Mouse (Mus musculus) layer of hippocampus, adult 9-11 months (tissue): ENCODE results near the gene Tmem81.
A peak's percentile ranks its signal among the peaks of the same experiment; 100 is the strongest.
"Not testable (repeated sequence)": the region's sequence is repeated elsewhere in the genome, so short reads cannot be mapped to it uniquely, and the experiment has no call there.

Source experiments
- DNase-seq: peaks from one replicate; pipeline ENCODE4 v3.0.0; 2022

Tmem81 gene

DNA sequence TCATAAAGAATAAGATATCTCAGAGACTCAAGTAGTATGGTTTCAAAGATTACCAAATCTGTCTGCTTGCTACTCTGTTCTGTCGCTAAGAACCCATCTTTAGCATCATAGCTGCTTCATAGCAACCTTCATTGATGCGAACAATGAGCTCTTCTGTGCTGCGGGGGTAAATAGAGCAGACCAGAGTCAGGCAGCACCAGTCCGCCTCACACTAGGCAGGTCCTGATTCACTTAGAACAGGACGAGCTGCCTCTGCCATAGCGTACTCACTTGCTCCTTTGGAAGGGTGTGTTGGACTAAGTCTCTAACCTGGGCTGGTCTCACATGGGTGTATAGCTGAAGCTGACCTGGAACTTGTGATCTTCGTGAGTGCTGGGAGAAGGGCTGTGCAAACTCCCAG lies at the start of gene Tmem81:
Gene Tmem81 (plus strand): TSS at position 173 of the 400 bp plus-strand sequence.
- peak; percentile 60 for DNase-seq

DNA sequence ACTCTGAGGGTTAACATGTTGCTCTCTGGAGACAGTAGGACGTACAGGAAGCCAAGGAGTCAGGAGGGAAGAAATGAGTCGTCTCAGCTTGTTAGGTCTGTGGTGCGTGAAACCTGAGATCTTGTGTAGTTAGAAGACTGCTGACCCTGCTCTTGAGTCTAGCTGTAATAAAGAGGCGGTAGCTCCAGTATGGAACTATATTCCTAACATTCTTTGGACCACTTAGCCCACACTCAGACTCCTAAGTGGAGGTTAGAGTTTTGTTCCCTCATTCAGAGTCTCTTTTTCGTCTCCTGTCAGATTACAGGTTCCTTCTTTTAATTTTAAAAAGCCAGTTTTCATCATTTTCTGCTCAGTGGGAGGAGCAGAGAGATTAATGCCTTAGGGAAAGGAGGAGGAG lies 41.4 kb upstream of the Tmem81 start:
- no peak for DNase-seq

DNA sequence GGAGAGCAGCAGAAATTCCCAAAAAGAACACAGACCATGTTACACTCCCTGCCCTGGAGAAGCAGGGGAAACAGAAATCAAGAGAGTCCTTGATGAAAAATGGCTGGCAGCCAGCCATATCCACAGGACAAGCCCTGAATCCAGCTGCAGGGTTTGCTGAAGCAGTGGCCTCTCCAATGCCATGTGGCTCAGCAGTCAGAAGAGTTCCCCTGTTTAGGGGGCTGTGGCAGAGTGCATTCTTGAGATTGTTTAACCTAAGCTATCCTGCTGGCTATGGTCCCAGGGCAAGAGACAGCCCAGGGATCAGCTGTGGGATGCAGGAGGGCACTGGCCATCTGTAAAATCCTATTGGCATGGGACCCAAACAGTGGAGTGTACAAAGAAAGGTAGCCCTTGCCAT lies 37.1 kb upstream of the Tmem81 start:
- no peak for DNase-seq

DNA sequence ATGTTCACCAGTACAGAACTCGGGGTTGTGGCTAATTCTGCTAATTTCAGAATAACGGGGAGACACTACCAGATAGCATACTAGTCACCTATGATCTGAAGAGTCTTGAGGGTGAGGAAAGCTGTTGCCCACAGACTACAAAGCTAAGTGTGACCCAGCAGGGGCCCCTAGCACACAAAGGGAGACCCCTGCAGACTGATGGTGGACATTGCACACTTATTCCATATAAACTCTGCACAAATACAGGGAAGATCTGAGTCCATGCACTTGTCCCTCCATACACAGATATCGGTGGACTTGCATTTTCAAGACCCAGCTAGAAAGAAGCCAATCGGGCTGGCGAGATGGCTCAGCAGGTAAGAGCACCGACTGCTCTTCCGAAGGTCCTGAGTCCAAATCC lies 36.5 kb upstream of the Tmem81 start:
- DNase-seq: no peak

DNA sequence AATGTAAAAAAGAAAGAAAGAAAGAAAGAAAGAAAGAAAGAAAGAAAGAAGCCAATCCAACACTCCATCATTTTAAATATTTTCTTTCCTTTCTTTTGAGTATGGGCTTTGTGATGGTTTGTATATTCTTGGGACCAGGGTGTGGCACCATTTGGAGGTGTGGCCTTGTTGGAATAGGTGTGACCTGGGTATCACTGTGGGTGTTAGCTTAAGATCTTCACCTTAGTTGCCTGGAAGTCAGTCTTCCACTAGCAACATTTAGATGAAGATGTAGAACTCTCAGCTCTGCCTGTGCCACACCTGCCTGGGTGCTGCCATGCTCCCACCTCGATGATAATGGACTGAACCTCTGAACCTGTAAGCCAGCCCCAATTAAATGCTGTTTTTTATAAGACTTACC lies 36.0 kb upstream of the Tmem81 start:
- DNase-seq: not testable (repeated sequence)

DNA sequence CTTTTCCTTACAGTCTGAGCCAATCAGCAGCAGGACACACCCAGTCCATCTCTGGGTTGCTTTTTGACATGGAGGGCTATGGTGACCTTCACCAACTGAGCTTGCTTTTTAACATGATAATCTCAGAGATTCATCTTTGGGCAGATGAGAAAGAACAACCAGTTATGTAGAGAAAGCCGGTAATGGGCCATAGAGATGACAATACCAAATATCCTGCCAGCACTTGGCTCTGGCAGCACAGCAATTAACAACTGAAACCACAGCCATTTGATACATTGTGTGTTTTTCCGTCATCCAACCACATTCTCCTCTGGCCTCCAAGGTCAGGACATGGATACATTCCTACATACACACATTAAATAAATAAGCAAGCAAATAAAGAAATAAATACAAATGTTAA lies 35.0 kb upstream of the Tmem81 start:
- DNase-seq: no peak

DNA sequence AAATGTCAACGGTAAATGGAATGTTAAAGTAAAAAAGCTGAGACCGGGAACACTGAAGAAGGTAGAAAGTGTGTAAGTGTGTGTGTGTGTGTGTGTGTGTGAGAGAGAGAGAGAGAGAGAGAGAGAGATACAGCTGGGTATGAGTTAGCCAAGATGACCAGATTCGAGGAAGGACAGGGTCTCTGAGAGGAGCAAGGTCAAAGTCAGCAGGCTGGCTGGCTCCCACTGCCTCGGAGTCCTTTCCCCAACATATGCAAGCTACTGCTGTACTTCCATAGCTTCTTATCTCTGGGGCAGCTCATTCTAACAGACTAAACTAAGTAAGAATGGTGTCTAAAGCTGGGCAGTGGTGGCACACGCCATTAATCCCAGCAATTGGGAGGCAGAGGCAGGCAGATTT lies 34.5 kb upstream of the Tmem81 start:
- no peak for DNase-seq

DNA sequence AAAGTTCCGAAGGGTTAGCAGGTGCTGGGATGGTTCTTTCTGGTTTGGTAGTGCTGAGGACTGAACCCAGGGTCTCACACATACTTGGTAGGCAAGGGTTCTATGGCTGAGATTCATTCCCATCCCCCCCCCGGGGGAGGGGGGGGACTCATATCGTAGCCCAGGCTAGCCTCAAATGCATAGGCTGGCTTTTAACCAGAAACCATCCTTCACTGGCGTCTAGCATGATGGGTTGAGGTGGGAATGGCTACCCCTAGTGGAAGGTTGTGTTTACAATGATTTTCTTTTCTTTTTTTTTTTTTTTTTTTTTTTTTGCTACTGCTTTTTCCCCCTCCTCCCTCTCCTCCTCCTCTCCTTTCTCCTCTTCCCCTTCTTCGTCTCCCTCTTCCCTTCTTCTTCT lies 33.5 kb upstream of the Tmem81 start:
- no peak for DNase-seq

DNA sequence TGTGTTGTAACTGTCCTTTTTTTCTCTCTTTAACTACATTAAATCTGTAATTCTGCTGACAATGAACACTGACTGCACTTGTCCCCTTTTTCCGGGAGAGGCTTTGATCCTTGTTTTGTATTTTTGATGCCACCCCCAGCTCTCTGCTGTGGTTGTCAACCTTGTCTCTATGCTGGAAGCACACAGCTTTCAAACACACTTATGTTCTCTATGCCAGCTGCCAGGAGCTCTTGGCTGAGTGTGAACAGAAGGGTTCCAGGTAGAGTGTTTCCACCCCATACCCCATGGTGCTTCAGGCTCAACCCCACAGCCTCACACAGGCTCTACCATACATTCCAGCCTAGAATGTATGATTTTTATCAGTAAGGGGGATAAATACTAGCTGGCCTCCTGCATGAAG lies 31.5 kb upstream of the Tmem81 start:
- DNase-seq: peak; percentile 57

DNA sequence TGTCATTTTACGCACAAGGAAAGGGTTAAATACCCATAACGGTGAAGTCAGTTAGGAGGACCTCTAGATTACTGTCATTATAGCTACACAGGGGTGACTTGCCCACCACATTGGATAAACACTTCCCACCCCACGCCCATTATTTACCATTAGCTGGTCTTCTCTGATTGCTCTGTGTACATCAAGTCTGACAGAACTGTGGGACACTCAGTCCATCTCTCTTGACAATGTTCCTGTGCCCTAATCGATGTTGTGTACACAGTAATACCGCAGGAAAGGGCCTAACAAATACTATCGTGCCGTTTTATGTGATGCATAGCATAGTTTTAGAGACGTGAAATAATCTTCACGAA lies 29.5 kb upstream of the Tmem81 start:
- DNase-seq: no peak

DNA sequence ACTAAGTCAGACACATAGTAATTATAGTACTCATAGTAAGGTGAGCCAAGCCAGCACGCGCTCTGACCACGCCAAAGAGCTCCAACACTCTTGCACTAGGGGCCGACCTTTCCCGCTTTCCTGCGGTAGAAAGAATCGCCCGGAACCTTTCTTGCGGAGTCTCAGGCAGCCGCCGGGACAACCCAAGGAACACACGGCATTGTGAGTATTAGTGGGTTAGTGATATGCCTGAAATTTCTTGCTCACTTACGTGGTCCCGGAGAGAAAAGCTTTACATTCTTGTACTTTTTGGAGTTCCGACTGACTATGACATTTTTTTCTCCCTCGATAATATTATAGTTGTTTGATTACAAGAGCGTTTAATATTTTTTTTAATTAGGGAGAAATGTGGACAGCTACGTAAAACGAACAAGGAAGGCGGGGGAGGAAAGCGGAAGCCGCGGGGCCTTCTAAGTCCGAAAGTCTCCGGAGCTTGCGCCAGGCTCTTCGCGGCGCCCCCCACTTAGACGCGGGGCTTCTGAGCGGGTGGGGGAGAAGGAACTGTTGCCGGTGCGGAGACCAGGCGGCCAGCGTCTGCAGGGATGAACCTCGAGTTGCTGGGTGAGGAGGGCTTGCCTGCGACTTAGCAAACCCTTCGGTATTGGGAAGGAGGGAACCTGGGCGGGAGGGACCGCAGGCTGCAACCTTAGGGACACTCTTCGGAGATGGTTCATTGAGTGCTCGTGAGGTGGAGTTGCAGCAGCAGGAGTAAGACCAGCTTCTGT lies 28.9 kb upstream of the Tmem81 start, which contains the start of gene Rbbp5:
Gene Rbbp5 (plus strand): TSS at position 438 of the 764 bp plus-strand sequence.
- DNase-seq: peak; percentile 81

DNA sequence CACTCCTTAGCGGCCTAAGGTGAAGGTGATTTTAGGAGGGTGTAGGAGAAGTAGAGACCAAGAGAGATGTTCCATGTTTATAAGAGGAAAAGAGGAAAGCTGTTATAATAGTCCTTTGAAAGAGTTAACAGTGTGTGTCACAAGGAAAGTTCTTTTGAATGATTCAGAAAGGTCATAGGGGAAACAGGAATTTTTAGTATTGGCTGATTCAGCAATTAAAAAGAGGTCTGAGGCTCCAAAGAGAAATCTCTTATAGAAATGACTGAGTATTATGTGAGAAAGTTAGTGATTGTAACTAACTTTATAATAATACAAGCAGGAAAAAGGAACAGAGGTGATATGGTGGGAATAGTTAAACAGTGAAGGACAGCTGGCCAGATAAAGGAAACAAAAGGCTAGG lies 26.6 kb upstream of the Tmem81 start:
- DNase-seq: no peak

DNA sequence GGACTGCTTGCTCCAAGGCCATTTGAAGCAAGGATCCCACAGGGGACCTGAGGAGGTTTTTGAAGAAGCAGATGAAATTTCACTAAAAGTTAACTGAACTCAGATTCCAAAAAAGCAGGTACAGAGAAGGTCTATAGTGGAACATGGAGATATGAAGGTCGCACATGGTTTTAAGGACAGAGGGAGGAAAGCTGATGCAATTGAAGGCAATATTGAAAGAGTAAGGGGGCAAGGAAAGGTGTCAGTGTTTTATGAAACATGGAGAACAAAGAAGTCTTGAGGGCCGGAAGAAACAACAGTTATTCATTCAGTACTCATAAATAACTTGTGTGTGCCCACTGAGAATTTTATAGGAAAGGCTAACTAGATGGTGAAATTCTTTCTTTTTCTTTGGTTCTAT lies 24.4 kb upstream of the Tmem81 start:
- no peak for DNase-seq

DNA sequence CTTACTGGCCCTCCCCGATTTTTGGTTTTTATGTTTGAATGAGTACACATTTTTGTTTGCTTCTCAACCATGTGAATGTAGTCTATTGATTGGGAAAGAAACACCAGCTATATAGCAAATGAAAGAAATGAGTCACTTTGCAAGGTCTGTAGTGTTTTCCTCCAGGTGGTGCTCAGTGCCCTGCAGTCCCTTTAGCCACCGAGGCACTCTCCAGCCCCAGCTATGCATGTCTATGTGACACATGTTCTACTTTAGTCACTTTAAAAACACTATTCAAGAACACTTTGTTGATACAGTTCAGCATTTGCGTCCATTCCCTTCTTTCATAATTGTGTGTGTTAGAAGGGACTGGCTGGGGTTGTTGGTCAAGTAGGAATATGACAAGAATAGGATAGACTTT lies 22.8 kb upstream of the Tmem81 start:
- DNase-seq: no peak

DNA sequence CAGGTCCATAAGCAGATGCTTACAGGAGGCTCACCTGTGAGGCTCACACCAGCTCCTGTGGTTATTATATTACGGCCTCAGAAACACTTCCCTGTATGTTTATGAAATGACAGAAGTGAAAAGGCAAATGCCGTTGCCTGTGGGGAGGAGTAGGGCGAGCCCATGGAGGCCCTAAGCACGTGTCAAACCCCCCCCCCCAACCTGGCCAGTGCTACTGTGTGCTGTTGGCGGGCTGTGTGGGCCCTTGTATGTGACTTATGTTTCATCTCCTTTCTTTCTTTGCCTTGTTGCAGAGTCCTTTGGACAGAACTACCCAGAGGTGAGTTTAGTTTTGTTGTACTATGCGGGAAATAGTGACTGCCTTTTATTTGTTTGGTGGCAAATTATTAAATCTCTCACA lies 22.3 kb upstream of the Tmem81 start:
- no peak for DNase-seq

DNA sequence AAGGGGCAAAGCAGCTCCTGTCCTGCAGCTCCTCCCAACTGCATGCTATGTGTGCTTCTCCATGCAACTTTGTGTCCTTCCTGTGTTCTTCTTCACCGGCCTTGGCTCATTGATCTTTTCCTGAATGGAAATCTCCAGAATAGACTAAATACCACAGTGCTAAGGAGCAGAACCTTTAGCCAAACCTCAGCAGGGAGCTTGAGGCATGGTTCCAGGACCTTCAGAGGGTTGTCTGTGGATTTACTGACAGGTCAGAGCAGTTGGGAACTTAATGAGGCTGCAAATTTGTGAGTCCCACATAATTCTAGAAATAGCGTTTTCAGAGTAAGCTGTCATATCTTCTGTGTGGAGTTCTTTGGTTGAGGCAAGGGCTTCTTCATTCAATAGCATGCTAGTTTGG lies 5.5 kb upstream of the Tmem81 start:
- no peak for DNase-seq

DNA sequence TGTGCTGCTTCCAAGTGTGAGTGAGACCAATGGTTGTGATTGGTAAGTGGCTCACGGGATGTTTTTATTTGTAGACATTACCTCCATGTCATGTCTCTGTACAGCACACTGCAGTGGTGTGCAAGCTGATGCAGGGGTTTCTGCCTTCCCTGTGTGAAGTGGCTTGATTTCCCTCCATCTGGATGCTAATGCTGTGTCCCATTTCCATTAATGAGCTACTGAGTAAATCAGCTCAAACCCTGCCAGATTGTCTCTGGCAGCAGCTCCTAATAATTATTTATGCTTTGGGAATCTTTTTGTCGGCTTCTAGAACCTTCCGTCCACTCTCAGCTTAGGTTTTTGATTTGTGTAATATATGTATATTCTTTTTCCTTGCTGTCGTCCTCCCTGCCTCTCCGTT lies 875 bp upstream of the Tmem81 start:
- DNase-seq: peak; percentile 55

DNA sequence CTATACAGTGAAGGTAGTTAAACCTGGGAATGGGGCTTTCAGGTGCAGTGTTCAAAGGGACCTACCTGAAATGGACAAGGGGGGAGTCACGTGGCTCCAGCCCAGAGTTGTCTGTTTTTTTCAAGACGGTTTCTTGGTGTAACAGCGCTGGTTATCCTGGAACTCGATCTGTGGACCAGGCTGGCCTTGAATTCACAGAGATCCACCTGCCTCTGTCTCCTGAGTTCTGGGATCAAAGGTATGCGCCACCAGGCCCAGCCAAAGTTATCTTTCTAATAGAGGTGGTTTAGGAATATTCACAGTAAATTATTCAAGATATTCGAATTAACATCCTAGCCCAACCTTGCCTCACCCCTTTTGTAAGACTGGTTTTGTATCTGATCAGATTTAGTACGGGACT lies 626 bp downstream of the Tmem81 start:
- no peak for DNase-seq

DNA sequence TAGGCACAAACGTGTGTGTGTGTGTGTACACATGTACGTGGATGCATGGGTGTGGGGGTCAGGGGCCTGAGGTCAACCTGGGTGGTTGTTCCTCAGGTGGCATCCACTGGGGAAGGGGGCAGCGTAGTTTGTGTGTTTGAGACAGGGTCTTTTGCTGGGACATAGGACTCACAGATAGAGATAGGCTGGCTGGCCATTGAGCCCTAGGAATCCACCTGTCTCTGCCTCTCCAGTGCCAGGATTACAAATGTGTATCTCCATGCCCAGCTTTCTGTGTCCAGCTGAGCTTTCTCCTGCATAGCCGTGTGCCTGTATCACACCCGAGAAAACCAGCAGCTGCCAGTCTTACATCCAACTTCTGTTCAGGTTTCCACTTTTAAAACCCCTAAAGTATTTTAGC lies 3.7 kb downstream of the Tmem81 start:
- no peak for DNase-seq

DNA sequence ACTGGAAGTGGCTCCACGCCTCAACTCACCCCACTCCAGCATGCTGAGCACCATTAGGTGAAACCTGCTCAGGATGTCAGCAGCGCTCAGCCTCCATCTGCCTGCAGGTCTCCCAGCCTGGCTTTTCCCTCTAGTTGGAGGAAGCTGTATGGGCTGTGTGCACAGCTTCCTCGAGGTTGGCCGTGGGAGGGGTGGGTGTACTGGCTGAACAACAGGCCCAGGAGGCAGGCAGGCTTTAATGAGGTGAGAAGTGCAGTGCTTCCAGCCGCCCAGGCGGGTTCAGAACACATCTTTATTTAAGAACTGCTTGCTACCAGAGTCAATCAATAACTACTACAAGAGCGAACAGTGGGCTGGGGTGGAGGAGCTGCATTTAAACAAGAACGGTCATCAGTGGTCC lies 5.5 kb downstream of the Tmem81 start:
- DNase-seq: no peak

DNA sequence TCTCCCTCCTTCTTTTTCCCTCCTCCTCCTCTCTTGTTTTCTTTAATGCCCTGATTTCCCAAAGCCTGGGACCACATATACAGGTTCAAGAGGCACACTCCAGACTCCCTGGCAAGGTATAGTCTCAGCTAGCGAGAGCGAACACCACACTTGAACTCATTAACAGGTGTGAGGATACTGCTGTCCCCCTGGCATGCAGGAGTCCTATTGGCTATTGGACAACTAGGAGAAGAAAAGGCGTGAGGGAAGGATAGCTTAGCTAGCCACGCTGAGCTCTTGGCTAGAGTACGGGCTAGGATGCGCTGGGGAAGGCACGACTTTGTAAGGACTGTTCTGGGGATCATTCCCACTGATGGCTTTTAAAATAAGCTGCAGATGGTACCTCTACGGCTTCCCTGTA lies 6.1 kb downstream of the Tmem81 start:
- DNase-seq: no peak

DNA sequence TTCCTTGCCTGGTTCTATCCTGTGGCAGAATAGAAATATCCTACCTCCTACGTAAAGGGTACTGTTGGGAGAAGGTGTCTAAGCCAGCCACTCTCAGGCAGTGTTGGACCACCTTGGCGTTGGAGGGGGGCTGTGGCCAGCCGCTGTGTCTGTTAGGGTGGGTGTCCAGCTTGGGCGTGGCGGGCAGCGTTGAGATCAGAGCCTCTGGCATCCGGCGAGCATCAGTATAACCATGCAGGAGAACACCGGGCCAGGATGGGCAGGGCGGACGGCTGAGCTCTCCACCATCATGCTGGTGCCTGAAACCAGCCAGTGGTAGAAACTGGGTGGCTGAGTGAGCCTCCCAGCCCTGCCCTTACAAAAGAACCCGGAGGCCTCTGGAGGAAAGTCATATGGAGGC lies 9.3 kb downstream of the Tmem81 start:
- peak; percentile 1 for DNase-seq

DNA sequence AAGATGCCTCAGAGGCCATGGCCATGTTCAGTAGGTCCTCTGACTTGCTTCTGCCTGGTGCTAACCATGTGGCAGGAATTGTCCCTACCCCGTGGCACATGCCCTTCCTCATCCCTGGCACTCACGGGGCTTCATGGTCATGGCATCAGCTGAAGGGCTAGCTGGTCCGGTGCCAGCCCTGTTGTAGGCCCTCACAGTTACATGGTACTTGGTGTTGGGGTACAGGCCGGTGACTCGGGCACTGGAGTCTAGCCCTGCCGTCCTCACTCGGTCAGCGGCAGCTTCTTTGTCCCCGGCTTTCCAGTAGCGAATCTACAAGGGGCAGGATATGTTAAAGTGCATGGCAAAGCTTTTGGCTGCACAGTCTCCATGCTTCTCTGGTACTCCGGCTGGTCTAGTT lies 10.7 kb downstream of the Tmem81 start:
- no peak for DNase-seq

DNA sequence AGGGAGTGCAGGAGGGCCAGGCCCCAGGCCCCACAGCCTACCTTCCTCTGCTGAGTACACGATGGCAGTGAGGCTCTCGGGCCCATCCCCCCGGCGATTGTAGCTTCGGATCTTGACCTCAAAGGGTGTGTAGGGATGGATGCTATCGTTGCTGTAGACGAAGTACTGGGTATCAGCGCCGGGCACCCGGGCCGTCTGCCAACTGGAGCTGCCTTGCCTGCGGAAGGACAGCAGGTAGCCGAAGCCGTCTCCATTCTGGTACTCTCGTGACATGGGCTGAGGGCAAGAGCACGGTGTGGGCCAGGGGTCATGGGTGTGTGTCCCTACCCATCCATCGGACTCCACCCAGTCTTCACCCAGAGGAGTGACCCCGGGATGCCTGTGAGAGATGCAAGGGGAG lies 12.6 kb downstream of the Tmem81 start:
- DNase-seq: no peak

DNA sequence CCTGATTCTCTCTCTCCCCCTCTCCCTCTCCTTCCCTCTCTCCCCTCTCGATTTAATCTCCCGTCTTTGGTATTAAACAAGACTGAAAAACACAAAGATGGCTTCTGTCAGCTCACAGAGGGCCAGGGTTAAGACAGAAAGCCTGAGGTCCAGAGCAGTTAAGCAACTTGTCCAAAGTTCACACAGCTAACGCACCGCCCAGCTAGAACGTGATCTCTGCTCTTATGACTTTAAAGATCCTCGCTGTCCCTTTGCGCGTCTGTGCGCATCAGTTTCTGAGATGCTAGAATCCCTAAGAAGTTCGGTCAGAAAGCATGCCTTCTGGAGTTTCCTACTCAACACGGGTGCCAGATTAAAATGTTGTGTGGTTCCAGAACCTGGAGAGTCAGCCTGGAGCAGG lies 13.7 kb downstream of the Tmem81 start:
- DNase-seq: no peak

DNA sequence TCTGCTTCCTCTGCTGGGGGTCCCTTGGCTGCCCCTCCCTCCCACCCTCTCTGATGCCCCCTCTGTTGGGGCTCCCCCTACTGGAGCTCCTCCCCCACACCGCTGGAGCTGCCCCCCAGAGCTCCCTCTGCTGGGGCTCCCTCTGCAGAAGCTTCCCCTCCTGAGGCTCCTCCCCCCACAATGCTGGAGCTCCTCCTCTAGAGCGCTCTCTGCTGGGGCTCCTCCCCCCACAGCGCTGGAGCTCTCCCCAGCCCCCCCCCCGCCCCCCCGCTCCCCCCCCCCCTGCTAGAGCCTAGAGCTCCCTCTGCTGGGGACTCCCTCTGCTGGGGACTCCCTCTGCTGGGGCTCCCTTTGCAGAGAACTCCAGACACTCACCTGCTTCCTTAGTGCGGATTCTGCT lies 14.7 kb downstream of the Tmem81 start:
- DNase-seq: peak; percentile 73
